Mouse (Mus musculus) midbrain, embryonic 14.5 days (tissue): Measurements from ENCODE around the gene Abl1. TPM values are rescaled to one million over a fixed set of nuclear protein-coding genes. Genes with fewer than 3 reads are reported as not detected.
A peak's percentile ranks its signal among the peaks of the same experiment; 100 is the strongest.

Source experiments
- ATAC-seq: fragments of 200-750 bp; cut with Nextera tagmentation; 2 replicates; pipeline ENCODE4 v1.8.0; 2017; ENCODE audit warnings: moderate number of reproducible peaks, moderate library complexity; ENCODE audit not compliant: low FRiP score, low TSS enrichment
- DNase-seq: peaks from one replicate; pipeline ENCODE4 v3.0.0-alpha.2; 2015
- H3K27ac ChIP-seq: fragments of 300-500 bp; sonication (generic); replicated peaks from 2 replicates; pipeline ENCODE4 v1.5.1; 2014; ENCODE audit warnings: mild to moderate bottlenecking, low read depth, low read length, moderate library complexity
- H3K27me3 ChIP-seq: fragments of 300-500 bp; sonication (generic); 2 replicates; pipeline ENCODE4 v1.6.1; 2014; ENCODE audit warnings: low read length, control low read depth, mixed read lengths; ENCODE audit not compliant: control insufficient read depth, insufficient read depth
- H3K36me3 ChIP-seq: fragments of 300-500 bp; sonication (generic); 2 replicates; pipeline ENCODE4 v1.6.1; 2014; ENCODE audit warnings: low read length, control low read depth; ENCODE audit not compliant: control insufficient read depth, insufficient read depth
- H3K4me1 ChIP-seq: fragments of 300-500 bp; sonication (generic); 2 replicates; pipeline ENCODE4 v1.6.1; 2014; ENCODE audit warnings: mild to moderate bottlenecking, antibody characterized with exemption, low read length, control low read depth; ENCODE audit not compliant: control insufficient read depth, insufficient read depth
- H3K4me2 ChIP-seq: fragments of 300-500 bp; sonication (generic); 2 replicates; pipeline ENCODE4 v1.6.1; 2014; ENCODE audit warnings: mild to moderate bottlenecking, low read length, moderate library complexity
- H3K4me3 ChIP-seq: fragments of 300-500 bp; sonication (generic); replicated peaks from 2 replicates; pipeline ENCODE4 v1.5.1; 2014; ENCODE audit warnings: low read depth, low read length
- H3K9ac ChIP-seq: fragments of 300-500 bp; sonication (generic); replicated peaks from 2 replicates; pipeline ENCODE4 v1.6.1; 2014; ENCODE audit warnings: mild to moderate bottlenecking, low read length, moderate library complexity
- H3K9me3 ChIP-seq: fragments of 300-500 bp; sonication (generic); 2 replicates; pipeline ENCODE4 v1.6.1; 2016; ENCODE audit warnings: low read length, control low read depth, mixed read lengths; ENCODE audit not compliant: control insufficient read depth
- WGBS: fragments of 180-500 bp; shearing (Covaris S2); extraction: QIAGEN DNeasy Blood & Tissue Kit; methylation state at CpG from one replicate; pipeline ENCODE4 v1.1.7; 2014; 5-methylcytosine and 5-hydroxymethylcytosine counted together
- polyA plus RNA-seq: library from polyadenylated mRNA; unstranded; fragments of >200 nt; fragmentation: Nextera tagmentation; extraction: Ambion mirVana; gene quantifications from 2 replicates; pipeline ENCODE4 v1.2.1, GENCODE M21; 2014

The Abl1 gene
- polyA plus RNA-seq, 1 experiment from 2014 or later: 27.6 TPM

GRCm38 (mm10) chr2:31779258-31779657 lies 91.1 kb downstream of the Abl1 start:
- H3K4me2 ChIP-seq: no peak overlapping the region
- H3K9me3 ChIP-seq: no peaks in the 10 kb centered on the region
- no peak overlapping the region for H3K27ac ChIP-seq
- no peaks in the 10 kb centered on the region for H3K4me1 ChIP-seq
- no peak for DNase-seq
- WGBS: 83% methylated on average over 2 of the region's 2 CpGs
- H3K9ac ChIP-seq: no peak overlapping the region
- no peak for ATAC-seq
- H3K27me3 ChIP-seq: no peaks in the 10 kb centered on the region
- peaks cover 52% of the 10 kb centered on the region for H3K36me3 ChIP-seq
- no peak overlapping the region for H3K4me3 ChIP-seq

GRCm38 (mm10) chr2:31782958-31783602 lies 94.9 kb downstream of the Abl1 start:
- Histone ChIP-seq H3K36me3 (peaks cover 79% of the 10 kb centered on the region), H3K9me3 (no peaks in the 10 kb centered on the region), H3K27ac (no peak overlapping the region), H3K4me3 (no peak overlapping the region), H3K4me1 (no peaks in the 10 kb centered on the region), H3K9ac (no peak overlapping the region; the same call in 1 of the 2 replicates), H3K27me3 (no peaks in the 10 kb centered on the region), H3K4me2 (no peak overlapping the region)
- 81% methylated on average over 8 of the region's 8 CpGs for WGBS
- no peak for ATAC-seq
- no peak for DNase-seq

- 0 out of 2 replicates have a peak, but pooled peaks cover 2% of the 10 kb centered on the region for H3K4me1 ChIP-seq
- H3K36me3 ChIP-seq: peaks cover 69% of the 10 kb centered on the region
- no peak overlapping the region for H3K4me3 ChIP-seq
- no peak overlapping the region for H3K9ac ChIP-seq
- H3K27me3 ChIP-seq: no peaks in the 10 kb centered on the region
- H3K9me3 ChIP-seq: no peaks in the 10 kb centered on the region
- H3K27ac ChIP-seq: no peak overlapping the region
- WGBS: 43% methylated on average over 9 of the region's 9 CpGs
- no peak overlapping the region for H3K4me2 ChIP-seq
- DNase-seq (peak; percentile 93), ATAC-seq (no peak)
Observed at GRCm38 (mm10) chr2:31785074-31785473, 96.9 kb downstream of the Abl1 start.

GRCm38 (mm10) chr2:31787029-31787428 lies 98.9 kb downstream of the Abl1 start:
- ATAC-seq: no peak; the same call in 1 of the 2 replicates
- WGBS: 18% methylated on average over 7 of the region's 7 CpGs
- Histone ChIP-seq H3K9ac (no peak overlapping the region), H3K4me1 (0 out of 2 replicates have a peak, but pooled peaks cover 2% of the 10 kb centered on the region), H3K27me3 (no peaks in the 10 kb centered on the region), H3K4me3 (no peak overlapping the region), H3K4me2 (no peak overlapping the region), H3K9me3 (no peaks in the 10 kb centered on the region), H3K27ac (no peak overlapping the region), H3K36me3 (peaks cover 75% of the 10 kb centered on the region)
- DNase-seq: peak; percentile 94

- peaks cover 78% of the 10 kb centered on the region for H3K36me3 ChIP-seq
- DNase-seq (peak; percentile 83), ATAC-seq (no peak)
- no peak overlapping the region for H3K4me3 ChIP-seq
- 0 out of 2 replicates have a peak, but pooled peaks cover 2% of the 10 kb centered on the region for H3K4me1 ChIP-seq
- H3K9ac ChIP-seq: no peak overlapping the region
- H3K4me2 ChIP-seq: no peak overlapping the region
- no peaks in the 10 kb centered on the region for H3K9me3 ChIP-seq
- no peak overlapping the region for H3K27ac ChIP-seq
- no peaks in the 10 kb centered on the region for H3K27me3 ChIP-seq
- 80% methylated on average over 3 of the region's 3 CpGs for WGBS
Observed at GRCm38 (mm10) chr2:31788227-31788626, 100.1 kb downstream of the Abl1 start.

- no peak overlapping the region for H3K4me2 ChIP-seq
- WGBS: 88% methylated on average over 2 of the region's 2 CpGs
Observed at GRCm38 (mm10) chr2:31789215-31789614, 101.0 kb downstream of the Abl1 start.

GRCm38 (mm10) chr2:31790728-31791251 lies 102.6 kb downstream of the Abl1 start:
- H3K36me3 ChIP-seq: peaks cover 66% of the 10 kb centered on the region
- no peak overlapping the region for H3K4me3 ChIP-seq
- WGBS: 60% methylated on average over 13 of the region's 13 CpGs
- DNase-seq (peak; percentile 46), ATAC-seq (no peak)
- H3K27me3 ChIP-seq: no peaks in the 10 kb centered on the region
- no peak overlapping the region for H3K4me2 ChIP-seq
- peak overlapping the region; percentile 49; the same call in 1 of the 2 replicates for H3K27ac ChIP-seq
- no peak overlapping the region for H3K9ac ChIP-seq
- 0 out of 2 replicates have a peak, but pooled peaks cover 2% of the 10 kb centered on the region for H3K4me1 ChIP-seq
- no peaks in the 10 kb centered on the region for H3K9me3 ChIP-seq

More at GRCm38 (mm10) chr2:31789215-31789614, 101.0 kb downstream of the Abl1 start:
- no peaks in the 10 kb centered on the region for H3K27me3 ChIP-seq
- H3K36me3 ChIP-seq: peaks cover 69% of the 10 kb centered on the region
- H3K9me3 ChIP-seq: no peaks in the 10 kb centered on the region
- 0 out of 2 replicates have a peak, but pooled peaks cover 2% of the 10 kb centered on the region for H3K4me1 ChIP-seq
- H3K4me3 ChIP-seq: no peak overlapping the region
- no peak for ATAC-seq
- DNase-seq: no peak
- H3K27ac ChIP-seq: no peak overlapping the region
- no peak overlapping the region for H3K9ac ChIP-seq

GRCm38 (mm10) chr2:31791260-31791659 lies 103.1 kb downstream of the Abl1 start:
- Histone ChIP-seq H3K4me3 (no peak overlapping the region), H3K27me3 (no peaks in the 10 kb centered on the region), H3K9ac (no peak overlapping the region), H3K9me3 (no peaks in the 10 kb centered on the region), H3K36me3 (peaks cover 66% of the 10 kb centered on the region), H3K27ac (0 out of 2 replicates have a peak overlapping the region, but pooled peaks have one; percentile 49), H3K4me1 (0 out of 2 replicates have a peak, but pooled peaks cover 2% of the 10 kb centered on the region), H3K4me2 (no peak overlapping the region)
- DNase-seq (peak; percentile 21), ATAC-seq (no peak)
- WGBS: 81% methylated on average over 8 of the region's 8 CpGs

- no peaks in the 10 kb centered on the region for H3K9me3 ChIP-seq
- H3K9ac ChIP-seq: no peak overlapping the region
- DNase-seq: no peak
- H3K4me3 ChIP-seq: no peak overlapping the region
- no peaks in the 10 kb centered on the region for H3K27me3 ChIP-seq
- no peak overlapping the region for H3K27ac ChIP-seq
- 84% methylated on average over 6 of the region's 6 CpGs for WGBS
- H3K4me2 ChIP-seq: no peak overlapping the region
- 0 out of 2 replicates have a peak, but pooled peaks cover 2% of the 10 kb centered on the region for H3K4me1 ChIP-seq
- peaks cover 68% of the 10 kb centered on the region for H3K36me3 ChIP-seq
- ATAC-seq: no peak
Observed at GRCm38 (mm10) chr2:31792611-31793010, 104.4 kb downstream of the Abl1 start.
